Mouse (Mus musculus): ENCODE measurements around the gene Sestd1.

Sestd1 gene

DNA sequence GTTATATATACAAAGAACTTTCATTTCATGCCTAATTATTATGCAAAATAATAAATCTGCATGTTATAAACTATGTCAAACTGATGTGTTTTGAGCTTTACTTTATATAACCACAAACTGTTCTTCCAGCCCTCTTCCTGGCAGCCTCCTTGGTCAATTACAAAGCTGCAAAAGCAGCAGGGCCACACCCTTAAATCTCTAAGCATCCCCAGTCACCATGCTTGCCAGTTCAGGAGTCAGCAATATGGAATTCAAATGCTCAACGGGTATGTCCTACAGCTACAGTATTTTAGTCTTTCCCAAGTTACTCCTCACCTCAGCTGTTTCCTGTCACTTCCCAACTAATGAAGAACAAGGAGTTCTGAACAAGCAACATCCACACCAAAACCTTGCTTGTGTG, 10.3 kb downstream of the Sestd1 start:
- DNase-seq: no peak

DNA sequence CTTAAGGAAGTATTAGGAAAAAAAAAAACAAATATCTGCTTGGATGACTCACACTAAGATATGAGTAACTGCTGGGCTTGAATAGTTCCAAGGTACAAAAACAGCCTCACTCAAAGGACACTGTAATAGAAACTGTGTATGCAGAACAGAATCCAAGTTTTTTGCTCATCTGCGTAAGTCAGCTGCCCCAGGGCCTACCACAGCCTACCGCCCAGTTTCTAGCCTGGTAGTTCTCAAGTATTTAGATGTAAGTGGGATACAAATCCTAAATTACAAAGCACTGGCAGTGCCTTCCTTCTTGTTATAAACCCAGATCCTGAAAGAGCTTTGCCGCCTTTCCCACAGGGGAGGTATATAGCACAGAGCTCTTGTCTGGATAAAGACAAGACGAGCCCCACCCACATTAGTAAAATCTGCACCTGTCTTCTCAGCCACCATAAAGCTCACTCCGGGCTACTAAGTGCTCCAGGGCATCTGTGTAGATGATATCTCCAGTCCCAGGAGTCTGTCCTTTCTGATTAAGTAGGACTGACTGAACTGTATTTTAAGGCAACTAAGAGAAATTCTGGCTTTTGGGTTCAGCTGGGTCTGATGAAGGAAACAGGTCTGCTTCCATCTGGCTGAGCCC, 11.7 kb downstream of the Sestd1 start:
- DNase-seq: no peak

DNA sequence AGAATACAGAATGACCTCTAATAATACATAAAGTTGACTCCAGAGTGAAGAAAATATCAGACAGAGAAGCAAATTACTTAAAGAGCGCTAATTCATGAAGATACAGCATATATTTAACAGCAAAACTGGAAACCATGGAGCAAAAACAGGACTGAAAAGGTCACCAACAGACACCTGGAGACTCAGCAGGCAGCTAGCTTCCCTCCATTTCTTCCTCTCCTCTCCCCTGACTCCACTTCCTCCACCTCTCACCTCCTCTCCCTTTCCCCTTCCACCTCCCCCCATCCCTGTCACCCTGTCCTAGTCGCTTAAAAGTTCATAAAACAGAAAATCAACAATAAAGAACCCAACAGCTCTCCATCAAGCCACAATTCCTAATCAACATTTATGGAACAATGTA, 13.5 kb downstream of the Sestd1 start:
- no peak for DNase-seq

DNA sequence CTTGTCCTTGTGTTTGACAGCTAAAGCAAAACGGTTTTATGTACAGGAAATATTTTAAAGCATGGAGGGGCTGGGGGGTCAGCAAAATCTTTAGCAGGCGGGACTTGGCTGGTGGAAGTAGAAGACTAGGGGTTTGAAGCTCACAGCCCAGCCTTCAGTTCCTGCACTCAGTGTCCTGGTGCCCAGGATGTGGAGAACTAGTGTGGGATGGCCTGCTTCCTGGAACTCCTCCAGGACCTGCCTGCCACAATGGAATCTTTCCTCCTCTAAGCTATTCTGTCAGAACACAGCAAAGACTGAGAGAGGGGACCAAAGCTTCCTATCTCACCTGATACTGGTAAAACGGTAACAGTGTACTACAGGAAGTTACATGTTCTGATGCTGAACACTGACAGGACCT, 14.4 kb downstream of the Sestd1 start:
- DNase-seq: no peak

DNA sequence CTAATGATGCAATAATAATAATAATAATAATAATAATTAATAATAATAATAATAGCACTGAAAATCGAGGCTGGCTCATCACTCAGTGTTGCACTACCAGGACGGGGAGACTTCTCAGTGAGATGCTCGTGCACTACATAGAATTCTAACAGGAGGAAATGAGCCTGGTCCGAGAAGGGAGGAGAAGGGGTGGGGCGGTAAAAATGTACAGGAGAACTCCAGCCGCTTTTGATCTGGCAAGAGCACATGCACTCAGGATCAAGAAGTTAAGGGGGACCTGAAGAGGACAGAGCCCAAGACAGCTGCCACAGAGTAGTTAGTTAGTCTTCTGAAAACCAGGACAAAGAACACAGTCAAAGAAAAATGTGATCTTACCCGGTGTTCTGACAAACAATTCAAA, 15.1 kb downstream of the Sestd1 start:
- DNase-seq: no peak

DNA sequence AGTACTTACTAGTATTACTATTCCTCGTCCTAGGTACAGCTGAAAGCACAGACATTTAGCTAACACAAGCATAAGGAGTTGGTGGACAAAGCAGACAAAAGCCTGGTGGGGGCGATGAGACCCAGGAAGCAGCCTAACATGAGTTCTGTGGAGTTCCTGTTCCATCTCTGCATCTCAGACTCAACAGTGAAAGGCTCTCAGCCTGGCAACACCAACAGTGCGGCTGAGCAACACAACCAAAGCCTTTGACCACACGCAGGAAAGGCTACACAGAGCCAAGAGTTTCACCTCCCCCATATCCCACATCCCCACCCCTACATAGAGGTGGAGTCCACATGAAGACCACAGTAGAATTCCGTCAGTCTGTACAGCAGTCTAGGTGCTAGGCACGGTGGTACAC, 15.8 kb downstream of the Sestd1 start:
- DNase-seq: no peak

DNA sequence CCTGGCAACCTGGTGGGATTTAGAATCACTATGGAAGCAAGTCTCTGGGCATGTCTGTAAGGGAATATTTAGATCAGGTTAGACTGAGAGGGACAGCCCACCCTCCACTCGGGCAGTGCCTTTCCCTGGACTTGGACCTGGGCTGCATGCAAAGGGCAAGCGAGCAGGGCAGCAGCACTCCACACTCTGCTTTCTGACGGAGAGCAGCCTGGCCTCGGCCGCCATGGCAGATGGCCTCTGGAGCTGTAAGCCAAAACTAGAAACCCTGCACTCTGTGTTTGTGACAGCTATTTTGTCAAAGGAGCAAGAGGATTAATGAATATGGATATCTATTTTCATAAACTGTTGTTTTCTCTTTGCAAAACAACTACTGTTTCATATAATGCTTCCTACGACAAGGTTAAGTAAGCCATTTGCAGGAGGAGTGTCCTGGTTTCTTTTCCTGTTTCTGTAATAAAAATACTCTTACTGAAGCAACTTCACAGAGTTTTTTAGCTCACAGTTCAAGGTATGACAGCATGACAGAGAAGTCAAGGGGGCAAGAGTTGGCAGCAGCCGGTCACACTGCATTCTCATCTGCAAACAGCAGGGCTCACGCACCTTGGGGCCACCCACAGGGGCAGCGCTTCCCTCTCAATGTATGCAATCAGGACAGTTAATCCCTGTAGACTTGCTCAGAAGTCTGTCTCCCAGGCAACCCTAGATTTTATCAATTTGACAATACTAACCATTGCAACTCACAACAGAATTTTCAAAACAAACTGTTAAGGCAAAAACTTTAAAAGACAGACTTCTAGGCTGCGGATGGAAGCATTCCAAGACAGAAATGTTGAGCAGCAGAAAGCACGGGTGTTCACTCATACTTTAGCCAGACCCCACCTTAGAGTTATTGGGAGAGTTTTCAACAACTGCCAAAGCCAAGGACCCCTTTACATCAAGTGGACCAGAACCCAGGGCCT, 16.6 kb downstream of the Sestd1 start:
- DNase-seq: no peak

DNA sequence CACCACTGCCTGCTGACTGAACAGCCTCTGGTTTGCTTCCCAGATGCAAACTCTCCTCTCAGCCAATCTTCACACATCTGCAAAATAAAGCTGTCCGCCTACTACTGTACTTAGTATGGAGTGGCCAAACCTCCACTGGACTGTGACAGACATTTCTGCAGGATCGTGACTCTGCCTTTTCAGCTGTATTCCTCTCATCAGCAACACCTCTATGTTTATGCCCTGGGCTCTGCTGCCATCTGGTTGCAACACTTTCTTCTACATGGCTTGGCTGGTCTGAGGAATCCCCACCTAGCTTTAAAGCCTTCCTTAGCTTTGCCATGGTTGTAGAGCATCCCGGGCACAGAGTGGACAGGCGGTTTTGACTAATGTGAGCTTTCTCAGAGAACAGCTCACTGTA, 20.3 kb downstream of the Sestd1 start:
- DNase-seq: no peak

DNA sequence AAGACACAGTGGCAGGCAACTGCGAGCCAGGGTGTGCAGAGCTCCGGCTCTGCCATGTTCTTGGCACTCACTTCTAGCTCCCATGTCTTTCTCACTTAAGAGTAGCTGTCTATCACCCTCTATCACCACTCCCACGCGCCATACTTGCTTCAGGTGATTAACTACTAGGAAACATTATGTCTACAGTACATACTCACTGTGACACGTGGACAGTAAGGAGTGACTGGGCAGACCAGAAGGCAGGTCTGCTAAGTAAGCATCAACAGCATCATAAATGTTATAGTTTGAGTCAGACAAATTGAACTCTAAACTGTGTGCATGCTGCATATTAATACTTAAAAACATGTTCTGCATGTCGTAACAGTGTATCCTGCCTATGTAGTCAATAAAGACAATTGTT, 27.2 kb downstream of the Sestd1 start:
- DNase-seq: no peak

DNA sequence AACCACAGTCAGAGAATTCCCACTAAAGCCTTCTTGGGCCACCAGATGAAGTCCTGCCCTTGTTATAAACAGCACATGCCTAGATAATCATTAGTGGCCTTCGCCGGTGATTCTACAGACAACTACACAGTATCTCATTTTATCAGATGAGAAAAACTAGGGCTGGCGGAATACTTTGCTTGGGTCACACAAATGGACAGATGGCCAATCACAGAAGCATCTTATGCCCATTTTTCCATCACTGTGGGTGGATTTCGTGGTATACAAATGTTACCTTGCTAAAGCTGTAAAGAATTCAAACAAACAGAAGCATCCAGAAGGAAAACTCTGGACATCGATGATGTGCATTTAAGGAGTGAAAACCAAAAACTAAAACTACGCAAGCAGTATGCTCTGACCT, 28.7 kb downstream of the Sestd1 start:
- DNase-seq: no peak

DNA sequence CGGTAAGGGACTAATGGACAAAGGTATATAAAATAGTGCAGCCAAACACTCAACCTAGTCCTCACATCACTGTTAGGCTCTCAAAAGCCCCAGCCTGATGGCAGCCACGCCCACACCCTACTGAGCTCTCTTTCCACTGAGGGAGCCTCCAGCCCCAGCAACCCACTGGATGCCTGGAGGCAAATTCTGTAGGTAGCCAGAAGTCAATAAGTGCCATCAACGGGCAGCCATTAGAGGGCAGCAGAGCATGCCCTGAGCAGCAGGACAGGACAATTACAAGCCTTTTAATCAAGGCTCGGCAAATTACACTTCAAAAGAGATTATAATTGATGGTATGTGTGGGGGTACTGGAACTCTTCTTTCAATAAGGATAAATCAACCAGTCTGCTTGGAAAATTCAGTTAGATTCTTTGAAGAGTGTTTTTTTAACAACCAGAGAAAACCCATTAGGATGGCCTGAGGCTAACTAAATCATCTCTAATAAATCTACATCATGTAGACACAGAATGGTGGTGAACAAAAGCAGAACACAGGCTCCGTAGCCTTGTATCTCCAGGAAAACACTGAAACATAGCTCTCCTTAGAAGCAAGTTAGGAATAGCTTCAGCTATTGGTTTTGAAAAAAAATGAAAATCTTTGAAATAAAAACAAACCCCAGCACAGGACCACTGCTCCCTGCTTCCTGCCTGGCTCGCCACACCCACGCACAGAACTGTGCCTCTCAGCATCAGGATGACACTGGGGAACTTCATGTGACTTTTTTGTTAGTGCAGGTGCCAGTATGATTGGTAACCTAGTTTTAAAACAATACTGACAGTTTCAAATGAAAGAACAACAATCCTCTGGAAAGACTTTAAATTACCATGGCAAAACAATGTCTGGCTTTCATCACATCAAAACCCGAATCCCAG, 30.4 kb downstream of the Sestd1 start:
- peak; percentile 61 for DNase-seq

DNA sequence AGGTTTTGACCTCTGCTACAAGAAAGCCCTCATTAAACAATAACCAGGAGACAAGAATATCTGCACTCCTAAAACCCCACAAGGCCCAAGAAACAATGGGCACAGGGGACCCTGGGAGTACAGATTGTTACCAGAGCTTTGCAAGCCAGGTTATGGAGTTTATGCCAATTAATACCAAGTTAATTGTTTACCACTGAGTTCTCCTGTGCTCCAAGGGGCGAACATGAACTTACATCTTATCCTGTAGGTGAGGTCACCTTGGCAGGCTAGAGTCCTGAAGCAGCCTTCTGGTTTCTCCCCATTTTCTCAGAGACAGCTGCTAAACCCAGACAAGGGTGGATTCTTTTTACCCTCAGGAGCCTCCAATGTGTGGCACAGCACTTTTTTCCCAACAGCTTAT, 32.0 kb downstream of the Sestd1 start:
- DNase-seq: no peak

DNA sequence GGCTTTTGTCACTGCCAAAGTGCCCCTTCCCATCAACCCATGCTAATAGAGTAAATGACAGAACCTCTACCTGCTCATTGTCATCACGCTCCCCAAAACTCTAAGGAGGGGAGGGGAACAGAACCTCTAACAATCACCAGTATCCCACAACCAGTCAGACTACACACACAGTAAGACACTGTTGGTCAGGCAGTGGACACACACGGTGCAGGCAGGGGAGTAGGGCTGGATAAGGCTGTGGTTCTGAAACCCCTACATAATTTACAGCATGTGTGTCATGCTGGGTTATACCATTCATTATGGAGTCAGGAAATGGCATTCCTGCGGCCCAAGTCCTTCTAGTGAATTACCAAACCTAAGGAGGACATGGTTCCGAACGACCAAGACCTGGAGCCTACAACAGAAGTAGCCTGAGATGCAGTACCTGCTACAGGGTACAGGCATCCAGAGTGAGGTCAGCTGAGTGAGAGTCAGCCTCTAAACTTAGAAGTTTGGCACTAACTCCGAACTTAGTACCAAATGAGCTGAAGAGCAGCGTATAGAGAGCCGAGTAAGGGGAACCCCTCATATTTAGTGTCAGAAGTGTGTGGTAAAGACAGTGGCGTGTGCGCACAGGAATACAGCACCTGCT, 33.1 kb downstream of the Sestd1 start:
- DNase-seq: no peak

DNA sequence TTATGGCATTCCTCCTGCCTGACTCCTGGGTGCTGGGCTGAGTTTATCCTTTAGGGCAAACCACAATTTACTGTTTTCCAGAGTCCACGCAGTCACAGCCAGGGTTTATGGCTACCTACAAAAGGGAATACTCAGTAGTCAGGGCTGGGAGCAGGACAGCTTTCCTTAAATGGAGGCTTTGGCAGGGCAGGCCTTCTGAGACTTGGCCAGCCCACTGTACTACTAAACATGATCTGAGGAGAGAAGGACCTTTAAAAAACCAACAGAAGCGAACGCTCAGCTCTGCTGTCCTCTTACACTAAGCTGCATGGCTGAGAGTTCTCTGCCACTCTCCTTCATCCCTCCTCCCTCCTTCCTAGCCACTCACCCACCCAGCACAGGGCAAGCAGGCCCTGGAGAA, 34.6 kb downstream of the Sestd1 start:
- no peak for DNase-seq

DNA sequence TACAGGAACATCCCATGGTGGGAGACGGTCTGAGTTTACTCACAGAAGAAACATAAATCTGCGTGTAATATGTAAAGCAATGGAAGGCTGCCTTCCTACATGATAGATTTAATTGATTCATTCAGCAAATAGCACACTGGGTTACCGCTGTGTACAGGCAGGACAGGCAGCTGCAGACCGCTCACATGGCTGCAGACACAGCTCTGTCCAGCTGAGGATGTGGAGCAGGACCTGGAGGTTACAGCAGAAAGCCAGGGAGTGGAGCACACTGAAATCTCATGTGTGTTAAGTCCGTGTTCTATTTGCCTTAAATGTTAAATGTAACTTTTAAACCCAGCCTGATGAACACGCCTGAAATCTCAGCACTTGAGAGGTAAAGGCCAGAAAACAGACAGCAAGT, 38.1 kb downstream of the Sestd1 start:
- DNase-seq: no peak

DNA sequence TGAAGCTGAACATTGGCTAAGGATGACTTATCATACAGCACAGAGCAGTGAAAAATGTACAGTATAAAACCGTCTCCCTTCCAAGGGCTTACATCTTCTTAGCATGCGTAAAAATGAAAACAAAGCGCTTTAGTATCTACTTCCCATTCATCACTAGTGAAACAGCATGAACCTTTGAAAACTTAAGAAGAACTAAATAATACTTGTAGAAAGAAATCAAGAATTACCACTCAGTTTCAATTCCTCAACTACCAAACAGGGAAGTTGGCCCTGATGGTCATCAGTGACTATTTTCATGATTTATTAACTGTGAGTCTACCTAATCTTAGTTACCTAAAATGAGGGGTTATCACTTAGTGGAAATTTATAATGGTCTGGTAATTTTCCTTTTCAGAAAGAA, 41.8 kb downstream of the Sestd1 start:
- DNase-seq: no peak

DNA sequence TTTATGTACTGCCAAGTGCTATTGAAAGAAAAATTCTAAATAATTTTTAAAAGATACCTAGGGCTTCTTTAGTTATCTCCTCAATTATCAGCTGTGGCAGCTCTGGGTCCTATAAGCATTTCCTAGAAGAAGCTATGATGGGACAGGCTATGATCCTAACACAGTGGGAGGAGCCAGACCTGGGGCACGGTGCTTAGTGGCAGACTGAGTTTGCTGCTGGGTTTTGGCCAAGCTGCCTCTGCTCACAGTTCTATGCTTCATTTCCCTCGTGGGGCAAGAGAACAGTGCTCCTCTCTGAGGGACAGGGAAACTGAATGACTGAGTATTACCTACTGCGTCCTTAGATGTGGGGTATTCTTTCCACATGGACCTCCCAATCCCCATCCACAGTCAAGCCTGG, 42.3 kb downstream of the Sestd1 start:
- no peak for DNase-seq

DNA sequence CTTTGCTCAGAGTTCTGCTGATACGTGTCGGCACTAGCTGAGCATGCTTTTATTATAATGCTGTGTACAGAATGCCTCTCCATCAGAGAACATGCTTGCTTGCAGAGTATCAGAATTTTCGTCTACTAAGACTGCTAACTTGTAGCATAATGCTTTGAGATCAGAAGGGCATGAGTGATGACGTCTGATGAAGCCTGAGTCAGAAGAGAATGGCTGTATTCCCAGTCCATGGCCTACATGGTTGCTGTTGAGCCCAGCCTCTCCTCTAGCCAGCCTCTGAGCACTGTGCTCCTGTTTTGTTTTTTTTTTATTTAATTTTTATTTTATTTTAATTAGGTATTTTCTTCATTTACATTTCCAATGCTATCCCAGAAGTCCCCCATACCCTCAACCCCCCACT, 43.5 kb downstream of the Sestd1 start:
- DNase-seq: no peak

DNA sequence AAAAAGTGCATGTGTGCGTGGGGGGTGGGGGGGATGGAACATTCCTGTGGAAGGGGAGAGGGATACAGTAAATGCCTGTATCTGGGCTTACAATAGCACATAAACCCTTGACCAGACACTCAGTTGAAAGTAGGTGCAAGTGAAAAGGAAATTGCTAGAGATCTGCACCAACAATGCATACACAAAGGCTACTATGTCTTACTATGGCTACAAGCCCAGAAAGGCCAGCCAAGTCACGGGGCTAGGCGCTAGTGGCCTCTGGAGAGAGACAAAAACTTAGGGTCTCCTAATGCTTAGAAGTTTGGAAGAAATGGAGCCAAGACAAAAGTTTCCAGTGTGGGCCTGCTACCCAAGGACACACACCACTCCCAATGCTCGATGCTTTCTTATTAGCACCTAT, 44.5 kb downstream of the Sestd1 start:
- no peak for DNase-seq

DNA sequence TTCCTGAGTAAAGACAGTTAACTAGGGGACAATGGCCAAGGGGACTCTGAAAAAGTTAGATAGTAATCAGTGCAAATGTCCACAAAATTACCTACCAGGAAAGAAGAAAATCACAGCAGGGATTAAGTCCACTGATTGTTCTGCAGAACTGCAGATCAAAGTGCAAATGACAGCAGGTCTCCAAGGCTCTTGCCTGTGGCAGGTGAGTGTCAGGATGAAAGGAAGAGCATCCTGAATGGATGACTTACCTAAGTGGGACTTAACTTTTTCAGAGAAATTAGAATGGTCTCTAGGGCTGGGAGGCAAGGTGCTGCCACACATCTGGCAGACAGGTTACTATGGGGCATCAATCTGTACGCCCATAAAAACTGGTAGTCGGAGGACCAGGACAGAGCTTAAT, 47.8 kb downstream of the Sestd1 start:
- no peak for DNase-seq

DNA sequence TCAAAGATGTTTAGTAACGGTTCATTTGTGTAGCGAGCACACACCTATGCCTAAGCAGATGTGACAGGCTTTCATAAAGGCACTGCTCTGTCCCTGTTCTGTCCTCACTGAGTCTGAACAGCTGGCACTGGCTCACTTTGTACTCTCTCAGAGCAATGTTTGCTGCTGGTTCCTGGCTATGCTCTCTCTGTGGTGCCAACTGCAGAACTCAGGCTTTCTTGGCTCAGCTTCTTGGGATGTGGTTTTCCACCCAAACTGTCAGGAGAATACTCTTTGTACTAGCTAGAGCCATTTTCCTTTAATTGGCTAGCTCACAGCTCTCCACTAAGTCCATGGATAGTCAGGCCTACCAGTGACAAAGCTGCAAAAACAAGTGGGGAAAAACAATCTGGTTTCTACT, 59.4 kb downstream of the Sestd1 start:
- DNase-seq: no peak

DNA sequence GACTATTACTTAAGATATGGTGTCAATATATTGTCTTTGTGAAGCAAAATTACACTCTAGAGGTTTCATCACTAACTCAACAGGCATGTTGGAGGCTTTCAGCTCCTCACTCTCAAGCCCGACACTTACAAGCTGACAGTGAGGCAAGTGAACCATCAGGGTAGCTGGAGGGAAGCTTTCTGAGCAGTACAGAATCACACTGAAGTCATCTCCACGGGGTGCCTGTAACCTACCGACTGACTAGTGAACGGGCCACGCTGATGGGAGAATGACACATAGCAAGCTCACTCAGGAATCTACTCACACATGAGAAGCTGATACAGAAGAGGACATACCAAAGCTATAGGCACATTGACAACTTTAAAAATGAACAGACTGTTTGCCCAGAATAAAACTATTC, 67.5 kb downstream of the Sestd1 start:
- no peak for DNase-seq

DNA sequence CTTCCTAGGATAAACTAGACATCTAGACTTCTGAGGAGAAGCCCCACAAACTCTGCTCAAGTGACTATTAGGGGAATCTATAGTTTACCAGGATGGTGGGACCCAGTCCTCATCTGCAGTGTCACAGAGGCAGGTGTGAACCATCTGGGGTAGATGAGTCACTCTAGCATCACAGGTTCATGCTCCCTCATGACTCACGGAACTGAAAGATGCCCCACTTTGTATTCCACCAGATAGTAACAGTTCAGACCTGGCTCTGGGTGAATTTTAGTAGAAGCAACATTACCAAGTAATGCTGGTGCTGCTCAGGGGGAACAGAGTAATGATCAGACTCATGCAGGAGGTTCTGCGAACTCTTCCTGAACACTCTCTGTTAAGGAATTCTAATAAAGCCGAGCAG, 73.4 kb downstream of the Sestd1 start:
- DNase-seq: no peak

Data from lung, postnatal 14 days (tissue).